Mouse (Mus musculus) B cell, adult 2 months (primary cell): ENCODE measurements around the gene Gm21915.

Source experiments
- DNase-seq, 2 experiments: peaks; one replicate each; pipeline ENCODE4 v3.0.0; 2022

Gm21915 gene

GRCm38 (mm10) chr9:40670313-40670712, at the start of gene Gm21915:
TSS of gene Gm21915 (plus strand) at chr9:40670613.
- DNase-seq: no peak

- no peak for DNase-seq
Observed at GRCm38 (mm10) chr9:40622265-40622664, 48.1 kb upstream of the Gm21915 start.

GRCm38 (mm10) chr9:40622793-40623192, 47.6 kb upstream of the Gm21915 start:
- no peak for DNase-seq

- DNase-seq: no peak
Observed at GRCm38 (mm10) chr9:40625341-40625740, 45.1 kb upstream of the Gm21915 start.

GRCm38 (mm10) chr9:40626566-40626965, 43.8 kb upstream of the Gm21915 start:
- no peak for DNase-seq

GRCm38 (mm10) chr9:40627146-40627713, 43.2 kb upstream of the Gm21915 start:
- DNase-seq: no peak

GRCm38 (mm10) chr9:40628130-40629069, 42.0 kb upstream of the Gm21915 start:
- peak; percentile 37 to 43 for DNase-seq

- DNase-seq: no peak
Observed at GRCm38 (mm10) chr9:40629441-40629840, 41.0 kb upstream of the Gm21915 start.

- peak; percentile 28 to 41 for DNase-seq
Observed at GRCm38 (mm10) chr9:40631101-40631500, 39.3 kb upstream of the Gm21915 start.

GRCm38 (mm10) chr9:40631505-40631904, 38.9 kb upstream of the Gm21915 start:
- DNase-seq: peak; percentile 35 to 57

GRCm38 (mm10) chr9:40636054-40636453, 34.4 kb upstream of the Gm21915 start:
- DNase-seq: peak; percentile 79 to 82

GRCm38 (mm10) chr9:40637705-40638393, 32.6 kb upstream of the Gm21915 start:
- no peak for DNase-seq

- DNase-seq: peak; percentile 46
Observed at GRCm38 (mm10) chr9:40638394-40639049, 31.9 kb upstream of the Gm21915 start.

- no peak for DNase-seq
Observed at GRCm38 (mm10) chr9:40639536-40640187, 30.8 kb upstream of the Gm21915 start.

- no peak for DNase-seq
Observed at GRCm38 (mm10) chr9:40641318-40641717, 29.1 kb upstream of the Gm21915 start.

- no peak for DNase-seq
Observed at GRCm38 (mm10) chr9:40642470-40643220, 27.8 kb upstream of the Gm21915 start.

- DNase-seq: no peak
Observed at GRCm38 (mm10) chr9:40649444-40649843, 21.0 kb upstream of the Gm21915 start.

- no peak for DNase-seq
Observed at GRCm38 (mm10) chr9:40649983-40650382, 20.4 kb upstream of the Gm21915 start.

- DNase-seq: no peak
Observed at GRCm38 (mm10) chr9:40651239-40651859, 19.1 kb upstream of the Gm21915 start.

- DNase-seq: no peak
Observed at GRCm38 (mm10) chr9:40652757-40653156, 17.7 kb upstream of the Gm21915 start.

- no peak for DNase-seq
Observed at GRCm38 (mm10) chr9:40666190-40666803, 4.1 kb upstream of the Gm21915 start.
